Mouse (Mus musculus) c-Kit-positive CD71-positive TER-119-negative erythroid progenitor cells, embryonic 14.5 days (primary cell): ENCODE measurements around the gene AA986860.

Source experiments
- DNase-seq: peaks from one replicate; pipeline ENCODE4 v3.0.0-alpha.2; 2013; ENCODE audit warnings: low read depth

AA986860 gene

DNA sequence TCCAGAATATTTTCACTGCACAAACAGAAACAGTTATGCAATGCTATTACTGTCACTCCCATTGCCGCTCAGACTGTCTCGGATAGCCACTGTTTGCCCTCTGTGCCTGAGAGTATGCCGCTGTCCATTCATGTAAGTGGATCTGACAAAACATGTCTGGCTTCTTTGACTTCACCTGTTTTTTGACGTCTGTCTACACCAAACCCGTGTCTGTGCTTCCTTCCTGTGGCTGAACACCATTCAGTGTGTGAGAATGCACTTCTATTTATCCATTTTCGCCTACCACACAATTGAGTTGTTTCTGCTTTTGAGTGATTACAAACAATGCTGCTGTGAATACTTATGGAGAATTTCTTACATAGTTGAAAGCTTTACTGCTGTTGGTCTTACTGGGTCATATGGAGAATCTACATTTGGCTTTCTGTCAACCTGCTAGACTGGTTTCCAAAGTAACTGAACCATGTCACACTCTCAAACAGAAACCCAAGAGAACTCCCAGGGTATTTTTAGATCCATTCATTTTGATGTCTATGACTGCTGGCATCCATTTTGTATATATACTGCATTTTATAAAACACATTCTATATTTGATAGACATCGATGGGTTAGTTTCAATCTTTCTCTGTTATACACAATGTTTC lies 44.0 kb downstream of the AA986860 start:
- no peak for DNase-seq

DNA sequence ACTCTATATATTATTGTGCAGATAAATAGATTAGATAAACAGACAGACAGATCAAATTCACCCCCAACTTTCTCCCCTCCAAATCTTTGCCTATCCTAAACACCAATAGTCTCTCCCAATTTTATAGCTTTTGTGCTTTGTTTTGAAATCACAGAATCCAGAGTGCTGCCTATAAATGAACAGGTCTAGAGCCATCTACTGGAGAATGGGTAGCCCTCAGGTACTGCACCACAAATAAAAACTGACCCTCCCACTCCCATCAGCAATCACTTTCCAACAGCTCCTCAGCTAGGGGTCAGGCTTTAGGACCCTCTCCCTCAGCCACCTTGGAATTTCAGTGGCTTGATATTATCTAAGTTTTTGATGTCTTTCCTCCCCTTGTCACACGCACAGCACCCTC lies 44.9 kb downstream of the AA986860 start:
- no peak for DNase-seq

DNA sequence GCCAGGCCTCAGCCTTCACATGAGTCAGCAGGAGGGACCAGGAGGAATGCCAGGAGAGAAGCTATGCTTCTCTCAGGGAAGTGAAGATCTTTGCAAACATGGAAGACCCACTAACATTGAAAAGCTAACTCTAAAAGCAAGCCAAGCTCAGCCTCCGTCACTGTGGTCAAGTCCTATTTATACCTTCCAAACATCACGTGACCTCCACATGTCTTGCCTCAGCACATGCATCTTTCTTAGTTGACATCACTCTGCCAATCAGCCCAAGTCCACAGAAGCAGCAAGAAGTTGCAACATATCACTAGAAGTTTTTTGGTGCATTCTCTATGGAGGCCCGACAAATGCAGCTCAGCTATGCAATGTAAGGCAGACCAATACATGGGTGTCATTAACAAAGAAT lies 48.1 kb downstream of the AA986860 start:
- no peak for DNase-seq

- peak; percentile 28 for DNase-seq
Measured at GRCm38 (mm10) chr1:130784054-130784453, 52.3 kb downstream of the AA986860 start.

GRCm38 (mm10) chr1:130787001-130787400 lies 55.2 kb downstream of the AA986860 start:
- no peak for DNase-seq

GRCm38 (mm10) chr1:130789512-130790451 lies 58.0 kb downstream of the AA986860 start:
- DNase-seq = no peak
